ENCODE assay signal across 9 mouse cellular contexts in the genomic region with DNA sequence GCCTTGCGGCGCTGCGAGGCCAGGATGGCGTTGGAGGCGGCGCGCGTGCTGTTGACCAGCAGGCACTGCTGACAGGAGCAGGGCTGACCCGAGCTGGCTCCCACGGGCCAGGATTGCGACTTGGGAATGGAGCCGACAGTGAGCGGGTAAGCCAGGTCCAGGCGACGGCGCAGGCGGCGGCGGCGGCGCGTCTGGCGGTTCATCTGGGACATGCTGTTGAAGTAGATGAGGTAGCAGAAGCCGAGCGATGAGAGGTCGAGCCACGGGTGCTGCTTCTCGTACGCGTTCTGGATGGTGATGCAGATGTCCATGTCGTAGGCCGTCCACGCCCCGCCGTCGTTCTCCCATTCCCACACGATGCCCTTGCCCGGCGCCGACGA. TPM values are rescaled to one million over a fixed set of nuclear protein-coding genes. Genes with fewer than 3 reads are reported as not detected.
DNase-seq lines count a peak whose midpoint lies in the region; ATAC-seq and TF ChIP-seq lines count a peak whose summit lies in the region.
"Had no signal": no experiment of that assay in that cellular context is flagged by ENCODE, and none has a peak within 500 bp of the region (broad histone marks: within the 10 kb centered on the region; RNA-seq: fewer than 3 reads in every experiment).

No protein-coding gene starts in this region.

- 30% methylated on average over 41 of the region's 41 CpGs for WGBS in cerebellum, adult 2 months
- 6% methylated on average over 41 of the region's 41 CpGs for WGBS in lung, embryonic 14.5 days
- WGBS in limb, embryonic 11.5 days = 4% methylated on average over 36 of the region's 41 CpGs

- H3K27me3 ChIP-seq in cerebellum, adult 2 months (ENCODE audit: control insufficient read depth, insufficient read depth, low read length) = no peaks in the 10 kb centered on the region
- peaks cover 56% of the 10 kb centered on the region for H3K27me3 ChIP-seq in lung, embryonic 14.5 days (ENCODE audit: insufficient read depth, low read length)
- peaks cover 57% of the 10 kb centered on the region for H3K27me3 ChIP-seq in limb, embryonic 11.5 days (ENCODE audit: control insufficient read depth, insufficient read depth, low read length)

- no peak overlapping the region for H3K4me3 ChIP-seq in cerebellum, adult 2 months (replicated peaks; ENCODE audit: insufficient read depth, low read depth, low read length)
- H3K4me3 ChIP-seq in lung, embryonic 14.5 days (ENCODE audit: low read depth, low read length) = peak overlapping the region; percentile 20
- peak overlapping the region; percentile 16 for H3K4me3 ChIP-seq in limb, embryonic 11.5 days (ENCODE audit: low read depth, low read length)

- peaks cover 64% of the 10 kb centered on the region for H3K4me1 ChIP-seq in cerebellum, adult 2 months (ENCODE audit: control insufficient read depth, insufficient read depth, low read length)
- no peaks in the 10 kb centered on the region; the same call in 1 of the 2 replicates for H3K4me1 ChIP-seq in lung, embryonic 14.5 days (ENCODE audit: insufficient read depth)
- peaks cover 4% of the 10 kb centered on the region; the same call in 1 of the 2 replicates for H3K4me1 ChIP-seq in limb, embryonic 11.5 days (ENCODE audit: control insufficient read depth, insufficient read depth, low read length)

- no peak overlapping the region for H3K27ac ChIP-seq in cerebellum, adult 2 months (ENCODE audit: insufficient read depth, low read length)
- no peak overlapping the region for H3K27ac ChIP-seq in lung, embryonic 14.5 days (ENCODE audit: low read depth)
- no peak overlapping the region for H3K27ac ChIP-seq in limb, embryonic 11.5 days (replicated peaks; ENCODE audit: low read depth, low read length)

- DNase-seq in cerebellum, adult 2 months = peak; percentile 69 to 71
- DNase-seq in cerebellum, postnatal 4 days (ENCODE audit: low spot score in 2 of 2) = no peak
- DNase-seq in lung, embryonic 14.5 days = no peak
- DNase-seq in lung, postnatal 4 days = no peak
- peak; percentile 57 to 68 for DNase-seq in cerebellum, postnatal 36 days
- peak; percentile 47 for DNase-seq in limb, embryonic 11.5 days (ENCODE audit: low spot score)
- DNase-seq in gastrocnemius, postnatal 36 days = no peak
- DNase-seq in left cerebral cortex, postnatal 25 days (ENCODE audit: low spot score in 2 of 2) = no peak
- DNase-seq: kidney, adult 8-10 months had no signal

- H3K9me3 ChIP-seq in lung, embryonic 14.5 days (ENCODE audit: low read depth, low read length) = no peaks in the 10 kb centered on the region
- H3K9me3 ChIP-seq in limb, embryonic 11.5 days (ENCODE audit: control insufficient read depth, low read length) = no peaks in the 10 kb centered on the region; the same call in 1 of the 2 replicates

- TF ChIP-seq POLR2A in cerebellum, adult 2 months (IDR thresholded peaks at IDR 0.05; ENCODE audit: borderline replicate concordance, insufficient read depth, low read length) = no peak

- H3K4me2 ChIP-seq in lung, embryonic 14.5 days = peak overlapping the region; percentile 45
- H3K4me2 ChIP-seq in limb, embryonic 11.5 days (ENCODE audit: low read depth, severe bottlenecking) = peak overlapping the region; percentile 34

- no peaks in the 10 kb centered on the region for H3K36me3 ChIP-seq in lung, embryonic 14.5 days (ENCODE audit: insufficient read depth)
- H3K36me3 ChIP-seq in limb, embryonic 11.5 days (ENCODE audit: control insufficient read depth, insufficient read depth, low read length) = no peaks in the 10 kb centered on the region

- no peak for TF ChIP-seq CTCF in cerebellum, adult 2 months (IDR thresholded peaks at IDR 0.05; ENCODE audit: borderline replicate concordance, insufficient read depth, low read depth, low read length)
- TF ChIP-seq CTCF in lung, embryonic 14.5 days (IDR thresholded peaks at IDR 0.05; ENCODE audit: low read depth) = no peak

- H3K9ac ChIP-seq in lung, embryonic 14.5 days = no peak overlapping the region
- H3K9ac ChIP-seq in limb, embryonic 11.5 days (ENCODE audit: low read length) = 0 out of 2 replicates have a peak overlapping the region, but pooled peaks have one; percentile 2

- ATAC-seq in lung, embryonic 14.5 days (ENCODE audit: insufficient read depth) = no peak
- ATAC-seq in limb, embryonic 11.5 days (ENCODE audit: insufficient number of reproducible peaks, low FRiP score, low TSS enrichment, low read depth) = no peak

- intact Hi-C loops in gastrocnemius, postnatal 36 days (cut with DNase I) = no loop called here
- intact Hi-C loops in left cerebral cortex, postnatal 25 days (cut with DNase I) = no loop called here

RNA-seq across cellular contexts. Expression of gene Dtx1, which starts 17.0 kb away (rescaled TPM):
- 123 and 127 TPM in 2 replicates for polyA plus RNA-seq in cerebellum, adult 2 months (2012; rRNA removed)
- 2.2 and 2.8 TPM in 2 replicates for polyA plus RNA-seq in lung, embryonic 14.5 days (2014; fragmentation: Nextera tagmentation; extraction: Ambion mirVana)
- polyA plus RNA-seq in limb, embryonic 11.5 days (2014; fragmentation: Nextera tagmentation; extraction: Ambion mirVana) = 3.0 and 3.5 TPM in 2 replicates
- total RNA-seq in gastrocnemius, postnatal 36 days (2021) = under 1 TPM; 0.38 to 0.91 TPM
- total RNA-seq in left cerebral cortex, postnatal 25 days (2021) = 10 to 100 TPM; 68.9 to 71.2 TPM

RNA-seq across cellular contexts. Expression of gene Rasal1, which starts 46.1 kb away (rescaled TPM):
- 24.7 and 30.5 TPM in 2 replicates for polyA plus RNA-seq in cerebellum, adult 2 months (2012; rRNA removed)
- polyA plus RNA-seq in lung, embryonic 14.5 days (2014; fragmentation: Nextera tagmentation; extraction: Ambion mirVana) = 0.15 TPM in 1 of 2 replicates, not detected in the other
- 0.16 and 0.48 TPM in 2 replicates for polyA plus RNA-seq in limb, embryonic 11.5 days (2014; fragmentation: Nextera tagmentation; extraction: Ambion mirVana)
- total RNA-seq in gastrocnemius, postnatal 36 days (2021) = not detected
- total RNA-seq in left cerebral cortex, postnatal 25 days (2021) = 10 to 100 TPM; 81.0 to 82.3 TPM

RNA-seq across cellular contexts. Expression of gene Oas2, which starts 55.0 kb away (rescaled TPM):
- 0.41 and 0.80 TPM in 2 replicates for polyA plus RNA-seq in cerebellum, adult 2 months (2012; rRNA removed)
- 0.28 and 0.57 TPM in 2 replicates for polyA plus RNA-seq in lung, embryonic 14.5 days (2014; fragmentation: Nextera tagmentation; extraction: Ambion mirVana)
- polyA plus RNA-seq in limb, embryonic 11.5 days (2014; fragmentation: Nextera tagmentation; extraction: Ambion mirVana) = 0.12 TPM in 1 of 2 replicates, not detected in the other
- under 1 TPM; 0.18 to 0.37 TPM for total RNA-seq in gastrocnemius, postnatal 36 days (2021)
- total RNA-seq in left cerebral cortex, postnatal 25 days (2021) = under 1 TPM in 1 of 2 experiments, not detected in 1; 0.30 TPM

Comparison
In these comparisons a context has a peak if more than half of its experiments do, and no peak if none do; other contexts are left out.
1. DNase-seq: peak in cerebellum, adult 2 months (2 of 2), cerebellum, postnatal 36 days (2 of 2) and limb, embryonic 11.5 days (single experiment); none in cerebellum, postnatal 4 days (0 of 2), lung, embryonic 14.5 days (single experiment), lung, postnatal 4 days (0 of 2), gastrocnemius, postnatal 36 days (0 of 2) and left cerebral cortex, postnatal 25 days (0 of 2).
2. RNA of gene Dtx1, which starts 17.0 kb away (polyA plus RNA-seq): 123 to 127 TPM in cerebellum, adult 2 months; 3.0 to 3.5 TPM in limb, embryonic 11.5 days and 2.2 to 2.8 TPM in lung, embryonic 14.5 days; every median in the first group is over 10 times any median in the second.
3. RNA of gene Rasal1, which starts 46.1 kb away (polyA plus RNA-seq): 24.7 to 30.5 TPM in cerebellum, adult 2 months; 0.16 to 0.48 TPM in limb, embryonic 11.5 days and 0.15 TPM in lung, embryonic 14.5 days; every median in the first group is over 10 times any median in the second.